Mouse (Mus musculus): ENCODE results near the gene Cep104. TPM values are rescaled to one million over a fixed set of nuclear protein-coding genes. Genes with fewer than 3 reads are reported as not detected.

Gene Cep104
- polyA plus RNA-seq, 1 experiment from 2014 or later, result 13.7 TPM

- Histone ChIP-seq H3K4me1 (peaks cover 32% of the 10 kb centered on the region), H3K36me3 (peaks cover 29% of the 10 kb centered on the region), H3K4me2 (no peak overlapping the region), H3K27me3 (peaks cover 38% of the 10 kb centered on the region), H3K9ac (no peak overlapping the region), H3K27ac (no peak overlapping the region), H3K4me3 (no peak overlapping the region), H3K9me3 (no peaks in the 10 kb centered on the region)
- 19% methylated on average over 8 of the region's 8 CpGs for WGBS
- ATAC-seq (ENCODE audit: insufficient number of reproducible peaks, low FRiP score, low TSS enrichment, low read depth), result no peak
These were observed 49.0 kb downstream of the Cep104 start for GRCm38 (mm10) chr4:154023754-154024601.

- ATAC-seq (ENCODE audit: insufficient number of reproducible peaks, low FRiP score, low TSS enrichment, low read depth), result no peak
- peaks cover 20% of the 10 kb centered on the region for H3K36me3 ChIP-seq
- H3K27ac ChIP-seq, result no peak overlapping the region
- WGBS, result 37% methylated on average over 17 of the region's 17 CpGs
- peaks cover 38% of the 10 kb centered on the region for H3K27me3 ChIP-seq
- no peak overlapping the region for H3K9ac ChIP-seq
- peak overlapping the region; percentile 37 for H3K4me3 ChIP-seq
- peak overlapping the region; percentile 52 for H3K4me2 ChIP-seq
- no peaks in the 10 kb centered on the region for H3K9me3 ChIP-seq
- H3K4me1 ChIP-seq, result peaks cover 32% of the 10 kb centered on the region
These were observed 49.9 kb downstream of the Cep104 start for GRCm38 (mm10) chr4:154024729-154025521.

GRCm38 (mm10) chr4:154025641-154026440, 50.8 kb downstream of the Cep104 start, which contains the start of gene Smim1:
Smim1 (minus strand) TSS chr4:154026230.
- peak within 1 kb of the TSS; percentile 28; the same call in 1 of the 2 replicates for H3K27ac ChIP-seq
- H3K4me1 ChIP-seq, result peaks cover 32% of the 10 kb centered on the region
- H3K4me3 ChIP-seq, result peak within 1 kb of the TSS; percentile 37
- no peaks in the 10 kb centered on the region for H3K9me3 ChIP-seq
- H3K36me3 ChIP-seq, result peaks cover 11% of the 10 kb centered on the region
- ATAC-seq (ENCODE audit: insufficient number of reproducible peaks, low FRiP score, low TSS enrichment, low read depth), result peak; percentile 40; the same call in 1 of the 2 replicates
- under 1% methylated on average over 33 of the region's 33 CpGs for WGBS
- H3K9ac ChIP-seq, result 0 out of 2 replicates have a peak within 1 kb of the TSS, but pooled peaks have one; percentile 18
- H3K4me2 ChIP-seq, result peak within 1 kb of the TSS; percentile 52
- peaks cover 41% of the 10 kb centered on the region for H3K27me3 ChIP-seq

- Histone ChIP-seq H3K9me3 (no peaks in the 10 kb centered on the region), H3K27ac (no peak overlapping the region), H3K36me3 (peaks cover 5% of the 10 kb centered on the region), H3K4me3 (peak overlapping the region; percentile 37), H3K4me2 (peak overlapping the region; percentile 52), H3K9ac (no peak overlapping the region), H3K4me1 (peaks cover 32% of the 10 kb centered on the region), H3K27me3 (peaks cover 41% of the 10 kb centered on the region)
- ATAC-seq (ENCODE audit: insufficient number of reproducible peaks, low FRiP score, low TSS enrichment, low read depth), result no peak
- WGBS, result 26% methylated on average over 2 of the region's 2 CpGs
These were observed 51.4 kb downstream of the Cep104 start for GRCm38 (mm10) chr4:154026441-154026761.

- Histone ChIP-seq H3K9me3 (no peaks in the 10 kb centered on the region), H3K9ac (no peak overlapping the region), H3K4me1 (peaks cover 22% of the 10 kb centered on the region), H3K4me2 (no peak overlapping the region), H3K4me3 (no peak overlapping the region), H3K27ac (0 out of 2 replicates have a peak overlapping the region, but pooled peaks have one; percentile 17), H3K36me3 (no peaks in the 10 kb centered on the region), H3K27me3 (peaks cover 41% of the 10 kb centered on the region)
- no peak for ATAC-seq (ENCODE audit: insufficient number of reproducible peaks, low FRiP score, low TSS enrichment, low read depth)
- WGBS, result 55% methylated on average over 7 of the region's 7 CpGs
These were observed 53.1 kb downstream of the Cep104 start for GRCm38 (mm10) chr4:154028066-154028465.

- Histone ChIP-seq H3K4me3 (no peak overlapping the region), H3K4me1 (peaks cover 22% of the 10 kb centered on the region), H3K27me3 (peaks cover 41% of the 10 kb centered on the region), H3K4me2 (no peak overlapping the region), H3K36me3 (no peaks in the 10 kb centered on the region), H3K9ac (no peak overlapping the region), H3K9me3 (no peaks in the 10 kb centered on the region), H3K27ac (no peak overlapping the region)
- no peak for ATAC-seq (ENCODE audit: insufficient number of reproducible peaks, low FRiP score, low TSS enrichment, low read depth)
These were observed 53.7 kb downstream of the Cep104 start for GRCm38 (mm10) chr4:154028646-154029045.

- H3K9ac ChIP-seq, result no peak overlapping the region
- H3K4me1 ChIP-seq, result no peaks in the 10 kb centered on the region
- H3K9me3 ChIP-seq, result no peaks in the 10 kb centered on the region
- H3K27me3 ChIP-seq, result 0 out of 2 replicates have a peak, but pooled peaks cover 6% of the 10 kb centered on the region
- H3K4me2 ChIP-seq, result no peak overlapping the region
- no peaks in the 10 kb centered on the region for H3K36me3 ChIP-seq
- WGBS, result 35% methylated on average over 3 of the region's 3 CpGs
- ATAC-seq (ENCODE audit: insufficient number of reproducible peaks, low FRiP score, low TSS enrichment, low read depth), result no peak
- H3K4me3 ChIP-seq, result no peak overlapping the region
- no peak overlapping the region for H3K27ac ChIP-seq
These were observed 62.1 kb downstream of the Cep104 start for GRCm38 (mm10) chr4:154037123-154037522.

GRCm38 (mm10) chr4:154042577-154042976, 67.6 kb downstream of the Cep104 start, which contains the start of gene Ccdc27:
Ccdc27 (minus strand) TSS chr4:154042677.
- Histone ChIP-seq H3K36me3 (no peaks in the 10 kb centered on the region), H3K27me3 (no peaks in the 10 kb centered on the region), H3K4me3 (no peak within 1 kb of the TSS), H3K9ac (no peak within 1 kb of the TSS), H3K4me2 (no peak within 1 kb of the TSS), H3K4me1 (no peaks in the 10 kb centered on the region), H3K9me3 (no peaks in the 10 kb centered on the region), H3K27ac (no peak within 1 kb of the TSS)
- ATAC-seq (ENCODE audit: insufficient number of reproducible peaks, low FRiP score, low TSS enrichment, low read depth), result no peak
- 79% methylated on average over 9 of the region's 9 CpGs for WGBS

GRCm38 (mm10) chr4:154045837-154046236, 70.8 kb downstream of the Cep104 start:
- no peak overlapping the region for H3K4me2 ChIP-seq
- no peaks in the 10 kb centered on the region for H3K4me1 ChIP-seq
- H3K27me3 ChIP-seq, result no peaks in the 10 kb centered on the region
- 68% methylated on average over 5 of the region's 5 CpGs for WGBS
- H3K4me3 ChIP-seq, result no peak overlapping the region
- no peak for ATAC-seq (ENCODE audit: insufficient number of reproducible peaks, low FRiP score, low TSS enrichment, low read depth)
- no peak overlapping the region for H3K9ac ChIP-seq
- no peaks in the 10 kb centered on the region for H3K9me3 ChIP-seq
- no peak overlapping the region for H3K27ac ChIP-seq
- no peaks in the 10 kb centered on the region for H3K36me3 ChIP-seq

GRCm38 (mm10) chr4:154051401-154051800, 76.4 kb downstream of the Cep104 start:
- Histone ChIP-seq H3K4me1 (peaks cover 4% of the 10 kb centered on the region), H3K36me3 (no peaks in the 10 kb centered on the region), H3K9ac (no peak overlapping the region), H3K4me3 (no peak overlapping the region), H3K27ac (no peak overlapping the region), H3K9me3 (no peaks in the 10 kb centered on the region), H3K4me2 (no peak overlapping the region), H3K27me3 (no peaks in the 10 kb centered on the region)
- no peak for ATAC-seq (ENCODE audit: insufficient number of reproducible peaks, low FRiP score, low TSS enrichment, low read depth)
- WGBS, result 82% methylated on average over 3 of the region's 3 CpGs

GRCm38 (mm10) chr4:154053065-154053464, 78.1 kb downstream of the Cep104 start:
- peaks cover 19% of the 10 kb centered on the region for H3K4me1 ChIP-seq
- ATAC-seq (ENCODE audit: insufficient number of reproducible peaks, low FRiP score, low TSS enrichment, low read depth), result no peak
- no peak overlapping the region for H3K4me2 ChIP-seq
- H3K27me3 ChIP-seq, result no peaks in the 10 kb centered on the region
- H3K27ac ChIP-seq, result no peak overlapping the region
- no peak overlapping the region for H3K9ac ChIP-seq
- no peak overlapping the region for H3K4me3 ChIP-seq
- WGBS, result 49% methylated on average over 4 of the region's 4 CpGs
- no peaks in the 10 kb centered on the region for H3K9me3 ChIP-seq
- no peaks in the 10 kb centered on the region for H3K36me3 ChIP-seq
